Mouse (Mus musculus) C2C12 (cell line): ENCODE data around the gene Hmga2.

Source experiments
- CEBPB ChIP-seq: IDR thresholded peaks from one replicate; pipeline ENCODE4 v1.6.1; 2011; ENCODE audit warnings: low read depth, mild to moderate bottlenecking, control low read depth, moderate library complexity
- CTCF ChIP-seq: IDR thresholded peaks from one replicate; pipeline ENCODE4 v1.5.1; 2011; ENCODE audit not compliant: control insufficient read depth, insufficient read depth, insufficient read length
- FOSL1 ChIP-seq: IDR thresholded peaks from one replicate; pipeline ENCODE4 v1.8.0; 2011; ENCODE audit warnings: mild to moderate bottlenecking, low read length; ENCODE audit not compliant: poor library complexity, insufficient read depth, severe bottlenecking
- MAX ChIP-seq: IDR thresholded peaks from one replicate; pipeline ENCODE4 v1.6.1; 2011; ENCODE audit warnings: mild to moderate bottlenecking, control low read depth
- MYOD1 ChIP-seq: IDR thresholded peaks from one replicate; pipeline ENCODE4 v1.6.1; 2011; ENCODE audit warnings: low read depth; ENCODE audit not compliant: control insufficient read depth, insufficient read length
- MYOG ChIP-seq: IDR thresholded peaks from one replicate; pipeline ENCODE4 v1.6.1; 2011; ENCODE audit not compliant: control insufficient read depth, insufficient read length; ENCODE audit errors: extremely low read depth
- USF1 ChIP-seq: IDR thresholded peaks from one replicate; pipeline ENCODE4 v1.6.1; 2011; ENCODE audit warnings: low read depth, mild to moderate bottlenecking, control low read depth, moderate library complexity

- TF ChIP-seq MAX: no peak
- TF ChIP-seq CEBPB: no peak
- TF ChIP-seq CTCF: no peak
- no peak for TF ChIP-seq USF1
- TF ChIP-seq MYOD1: no peak
- TF ChIP-seq FOSL1: no peak
- no peak for TF ChIP-seq MYOG
Measured at GRCm38 (mm10) chr10:120487881-120488280, 11.6 kb upstream of the Hmga2 start.
